Mouse (Mus musculus) midbrain, embryonic 13.5 days (tissue): Measurements from ENCODE around the gene Maff. TPM values are rescaled to one million over a fixed set of nuclear protein-coding genes. Genes with fewer than 3 reads are reported as not detected.

Source experiments
- ATAC-seq: fragments of 200-750 bp; cut with Nextera tagmentation; 2 replicates; pipeline ENCODE4 v1.8.0; 2017; ENCODE audit warnings: mild to moderate bottlenecking, moderate TSS enrichment, moderate library complexity
- H3K27ac ChIP-seq: fragments of 300-500 bp; sonication (generic); 2 replicates; pipeline ENCODE4 v1.5.1; 2015; ENCODE audit warnings: inconsistent platforms, mild to moderate bottlenecking, moderate library complexity
- H3K27me3 ChIP-seq: fragments of 300-500 bp; sonication (generic); 2 replicates; pipeline ENCODE4 v1.6.1; 2015; ENCODE audit warnings: mild to moderate bottlenecking, inconsistent platforms
- H3K36me3 ChIP-seq: fragments of 300-500 bp; sonication (generic); 2 replicates; pipeline ENCODE4 v1.6.1; 2015; ENCODE audit warnings: mild to moderate bottlenecking, inconsistent platforms
- H3K4me1 ChIP-seq: fragments of 300-500 bp; sonication (generic); replicated peaks from 2 replicates; pipeline ENCODE4 v1.6.1; 2015; ENCODE audit warnings: inconsistent platforms
- H3K4me2 ChIP-seq: fragments of 300-500 bp; sonication (generic); replicated peaks from 2 replicates; pipeline ENCODE4 v1.6.1; 2015; ENCODE audit warnings: moderate library complexity, mild to moderate bottlenecking, inconsistent platforms
- H3K4me3 ChIP-seq: fragments of 300-500 bp; sonication (generic); replicated peaks from 2 replicates; pipeline ENCODE4 v1.5.1; 2015; ENCODE audit warnings: mild to moderate bottlenecking, inconsistent platforms
- H3K9ac ChIP-seq: fragments of 300-500 bp; sonication (generic); replicated peaks from 2 replicates; pipeline ENCODE4 v1.6.1; 2015; ENCODE audit warnings: mild to moderate bottlenecking, inconsistent platforms
- H3K9me3 ChIP-seq: fragments of 300-500 bp; sonication (generic); 2 replicates; pipeline ENCODE4 v1.6.1; 2016; ENCODE audit warnings: mild to moderate bottlenecking, inconsistent platforms
- WGBS: fragments of 180-500 bp; shearing (Covaris S2); methylation state at CpG from one replicate; pipeline ENCODE4 v1.1.7; 2015; 5-methylcytosine and 5-hydroxymethylcytosine counted together
- polyA plus RNA-seq: library from polyadenylated mRNA; unstranded; fragments of >200 nt; fragmentation: Nextera tagmentation; extraction: Ambion mirVana; gene quantifications from 2 replicates; pipeline ENCODE4 v1.2.1, GENCODE M21; 2015

Gene Maff
- polyA plus RNA-seq, 1 experiment from 2014 or later = 0.79 TPM

GRCm38 (mm10) chr15:79368861-79369440 lies 22.5 kb downstream of the Maff start:
- ATAC-seq = no peak
- no peak overlapping the region for H3K4me2 ChIP-seq
- H3K4me1 ChIP-seq = no peaks in the 10 kb centered on the region
- no peak overlapping the region for H3K4me3 ChIP-seq
- no peaks in the 10 kb centered on the region for H3K9me3 ChIP-seq
- H3K27me3 ChIP-seq = no peaks in the 10 kb centered on the region
- no peak overlapping the region for H3K9ac ChIP-seq
- no peak overlapping the region for H3K27ac ChIP-seq
- WGBS = 88% methylated on average over 8 of the region's 8 CpGs
- peaks cover 86% of the 10 kb centered on the region for H3K36me3 ChIP-seq

GRCm38 (mm10) chr15:79369452-79370280 lies 23.2 kb downstream of the Maff start:
- Histone ChIP-seq H3K9ac (no peak overlapping the region), H3K4me1 (peaks cover 3% of the 10 kb centered on the region; the same call in 1 of the 2 replicates), H3K4me3 (no peak overlapping the region), H3K4me2 (no peak overlapping the region), H3K36me3 (peaks cover 85% of the 10 kb centered on the region), H3K27ac (no peak overlapping the region), H3K27me3 (no peaks in the 10 kb centered on the region), H3K9me3 (no peaks in the 10 kb centered on the region)
- ATAC-seq = 0 out of 2 replicates have a peak, but pooled peaks have one; percentile 22
- WGBS = 66% methylated on average over 15 of the region's 15 CpGs

GRCm38 (mm10) chr15:79370281-79370843 lies 23.9 kb downstream of the Maff start:
- peaks cover 83% of the 10 kb centered on the region for H3K36me3 ChIP-seq
- no peak for ATAC-seq
- H3K4me2 ChIP-seq = no peak overlapping the region
- no peaks in the 10 kb centered on the region for H3K27me3 ChIP-seq
- H3K4me3 ChIP-seq = no peak overlapping the region
- no peak overlapping the region for H3K27ac ChIP-seq
- WGBS = 75% methylated on average over 7 of the region's 7 CpGs
- H3K4me1 ChIP-seq = peaks cover 4% of the 10 kb centered on the region; the same call in 1 of the 2 replicates
- no peak overlapping the region for H3K9ac ChIP-seq
- H3K9me3 ChIP-seq = no peaks in the 10 kb centered on the region

GRCm38 (mm10) chr15:79374760-79375159 lies 28.3 kb downstream of the Maff start:
- H3K4me3 ChIP-seq = no peak overlapping the region
- H3K4me2 ChIP-seq = no peak overlapping the region
- peak overlapping the region; percentile 44; the same call in 1 of the 2 replicates for H3K27ac ChIP-seq
- WGBS = 62% methylated on average over 3 of the region's 3 CpGs
- ATAC-seq = peak; percentile 53; the same call in 1 of the 2 replicates
- H3K4me1 ChIP-seq = peaks cover 4% of the 10 kb centered on the region; the same call in 1 of the 2 replicates
- H3K9me3 ChIP-seq = no peaks in the 10 kb centered on the region
- no peaks in the 10 kb centered on the region for H3K27me3 ChIP-seq
- peak overlapping the region; percentile 32; the same call in 1 of the 2 replicates for H3K9ac ChIP-seq
- H3K36me3 ChIP-seq = peaks cover 78% of the 10 kb centered on the region

- Histone ChIP-seq H3K36me3 (peaks cover 54% of the 10 kb centered on the region), H3K4me1 (peaks cover 16% of the 10 kb centered on the region), H3K4me2 (no peak overlapping the region), H3K9me3 (no peaks in the 10 kb centered on the region), H3K9ac (no peak overlapping the region), H3K27ac (no peak overlapping the region), H3K4me3 (no peak overlapping the region), H3K27me3 (no peaks in the 10 kb centered on the region)
- WGBS = 83% methylated on average over 6 of the region's 6 CpGs
- ATAC-seq = no peak
Measured at GRCm38 (mm10) chr15:79377681-79378080, 31.3 kb downstream of the Maff start.

- Histone ChIP-seq H3K9ac (no peak overlapping the region), H3K4me1 (peaks cover 16% of the 10 kb centered on the region), H3K4me2 (no peak overlapping the region), H3K36me3 (peaks cover 47% of the 10 kb centered on the region), H3K4me3 (no peak overlapping the region), H3K9me3 (no peaks in the 10 kb centered on the region), H3K27me3 (no peaks in the 10 kb centered on the region), H3K27ac (no peak overlapping the region)
- no peak for ATAC-seq
- WGBS = 98% methylated on average over 10 of the region's 10 CpGs
Measured at GRCm38 (mm10) chr15:79378608-79379007, 32.2 kb downstream of the Maff start.

GRCm38 (mm10) chr15:79379658-79380057 lies 33.2 kb downstream of the Maff start:
- Histone ChIP-seq H3K9ac (no peak overlapping the region), H3K4me3 (no peak overlapping the region), H3K27ac (no peak overlapping the region), H3K27me3 (no peaks in the 10 kb centered on the region), H3K9me3 (no peaks in the 10 kb centered on the region), H3K4me2 (no peak overlapping the region), H3K36me3 (peaks cover 44% of the 10 kb centered on the region), H3K4me1 (peaks cover 14% of the 10 kb centered on the region)
- ATAC-seq = no peak
- 89% methylated on average over 7 of the region's 7 CpGs for WGBS

- 55% methylated on average over 20 of the region's 23 CpGs for WGBS
- no peaks in the 10 kb centered on the region for H3K27me3 ChIP-seq
- peaks cover 35% of the 10 kb centered on the region for H3K36me3 ChIP-seq
- H3K9me3 ChIP-seq = no peaks in the 10 kb centered on the region
- H3K4me1 ChIP-seq = peaks cover 12% of the 10 kb centered on the region
- no peak overlapping the region for H3K4me2 ChIP-seq
- H3K27ac ChIP-seq = no peak overlapping the region
- H3K9ac ChIP-seq = no peak overlapping the region
- ATAC-seq = peak; percentile 56; the same call in 1 of the 2 replicates
- no peak overlapping the region for H3K4me3 ChIP-seq
Measured at GRCm38 (mm10) chr15:79380468-79381444, 34.3 kb downstream of the Maff start.

GRCm38 (mm10) chr15:79381644-79382043 lies 35.2 kb downstream of the Maff start:
- Histone ChIP-seq H3K4me3 (no peak overlapping the region), H3K27me3 (no peaks in the 10 kb centered on the region), H3K36me3 (peaks cover 26% of the 10 kb centered on the region), H3K27ac (no peak overlapping the region), H3K4me2 (no peak overlapping the region), H3K4me1 (peaks cover 12% of the 10 kb centered on the region), H3K9ac (no peak overlapping the region), H3K9me3 (no peaks in the 10 kb centered on the region)
- ATAC-seq = no peak
- WGBS = 87% methylated on average over 9 of the region's 9 CpGs

- Histone ChIP-seq H3K36me3 (peaks cover 6% of the 10 kb centered on the region), H3K4me1 (peaks cover 17% of the 10 kb centered on the region), H3K9me3 (no peaks in the 10 kb centered on the region), H3K4me2 (no peak overlapping the region), H3K27ac (no peak overlapping the region), H3K4me3 (no peak overlapping the region), H3K27me3 (no peaks in the 10 kb centered on the region), H3K9ac (0 out of 2 replicates have a peak overlapping the region, but pooled peaks have one; percentile 19)
- WGBS = 69% methylated on average over 6 of the region's 6 CpGs
- ATAC-seq = no peak
Measured at GRCm38 (mm10) chr15:79387081-79387480, 40.7 kb downstream of the Maff start.

GRCm38 (mm10) chr15:79387611-79388010 lies 41.2 kb downstream of the Maff start:
- Histone ChIP-seq H3K9ac (no peak overlapping the region), H3K4me3 (no peak overlapping the region), H3K4me2 (no peak overlapping the region), H3K36me3 (peaks cover 6% of the 10 kb centered on the region), H3K27me3 (no peaks in the 10 kb centered on the region), H3K4me1 (peaks cover 22% of the 10 kb centered on the region), H3K27ac (no peak overlapping the region), H3K9me3 (no peaks in the 10 kb centered on the region)
- no peak for ATAC-seq
- 89% methylated on average over 7 of the region's 7 CpGs for WGBS
